Mouse (Mus musculus) cortical plate, adult 2 months (tissue): Measurements from ENCODE around the gene Decr2.

Experiments used
- CTCF ChIP-seq: fragments of 200-500 bp; IDR thresholded peaks from 2 replicates; pipeline ENCODE4 v1.5.1; 2011; ENCODE audit warnings: mild to moderate bottlenecking, control low read depth, low read length; ENCODE audit not compliant: insufficient read depth; ENCODE audit errors: extremely low read depth
- POLR2A ChIP-seq: fragments of 200-500 bp; IDR thresholded peaks from 2 replicates; pipeline ENCODE4 v1.6.1; 2011; ENCODE audit warnings: mild to moderate bottlenecking, low read length, control low read depth; ENCODE audit not compliant: insufficient read depth; ENCODE audit errors: extremely low read depth

GRCm38 (mm10) chr17:26042599-26043248 is 47.4 kb downstream of the Decr2 start:
- no peak for TF ChIP-seq CTCF
- TF ChIP-seq POLR2A, result no peak
